Mouse (Mus musculus) hindbrain, embryonic 13.5 days (tissue): ENCODE data around the gene Gyg. TPM values are rescaled to one million over a fixed set of nuclear protein-coding genes. Genes with fewer than 3 reads are reported as not detected.

Source experiments
- ATAC-seq: fragments of 200-750 bp; cut with Nextera tagmentation; 2 replicates; pipeline ENCODE4 v1.8.0; 2017; ENCODE audit warnings: moderate TSS enrichment; ENCODE audit not compliant: low FRiP score
- H3K27ac ChIP-seq: fragments of 300-500 bp; sonication (generic); 2 replicates; pipeline ENCODE4 v1.5.1; 2015; ENCODE audit warnings: inconsistent platforms, mild to moderate bottlenecking, moderate library complexity
- H3K27me3 ChIP-seq: fragments of 300-500 bp; sonication (generic); 2 replicates; pipeline ENCODE4 v1.6.1; 2015; ENCODE audit warnings: mild to moderate bottlenecking, inconsistent platforms
- H3K36me3 ChIP-seq: fragments of 300-500 bp; sonication (generic); 2 replicates; pipeline ENCODE4 v1.6.1; 2015; ENCODE audit warnings: mild to moderate bottlenecking, inconsistent platforms
- H3K4me1 ChIP-seq: fragments of 300-500 bp; sonication (generic); replicated peaks from 2 replicates; pipeline ENCODE4 v1.6.1; 2015; ENCODE audit warnings: inconsistent platforms
- H3K4me2 ChIP-seq: fragments of 300-500 bp; sonication (generic); 2 replicates; pipeline ENCODE4 v1.6.1; 2015; ENCODE audit warnings: inconsistent platforms, mild to moderate bottlenecking, moderate library complexity
- H3K4me3 ChIP-seq: fragments of 300-500 bp; sonication (generic); 2 replicates; pipeline ENCODE4 v1.5.1; 2015; ENCODE audit warnings: mild to moderate bottlenecking, inconsistent platforms
- H3K9ac ChIP-seq: fragments of 300-500 bp; sonication (generic); 2 replicates; pipeline ENCODE4 v1.6.1; 2015; ENCODE audit warnings: mild to moderate bottlenecking, inconsistent platforms
- H3K9me3 ChIP-seq: fragments of 300-500 bp; sonication (generic); 2 replicates; pipeline ENCODE4 v1.6.1; 2016; ENCODE audit warnings: inconsistent platforms
- WGBS: fragments of 180-500 bp; shearing (Covaris S2); methylation state at CpG from one replicate; pipeline ENCODE4 v1.1.7; 2015; 5-methylcytosine and 5-hydroxymethylcytosine counted together
- polyA plus RNA-seq: library from polyadenylated mRNA; unstranded; fragments of >200 nt; fragmentation: Nextera tagmentation; extraction: Ambion mirVana; gene quantifications from 2 replicates; pipeline ENCODE4 v1.2.1, GENCODE M21; 2015

The Gyg gene
- polyA plus RNA-seq = 34.8 and 37.4 TPM in 2 replicates

DNA sequence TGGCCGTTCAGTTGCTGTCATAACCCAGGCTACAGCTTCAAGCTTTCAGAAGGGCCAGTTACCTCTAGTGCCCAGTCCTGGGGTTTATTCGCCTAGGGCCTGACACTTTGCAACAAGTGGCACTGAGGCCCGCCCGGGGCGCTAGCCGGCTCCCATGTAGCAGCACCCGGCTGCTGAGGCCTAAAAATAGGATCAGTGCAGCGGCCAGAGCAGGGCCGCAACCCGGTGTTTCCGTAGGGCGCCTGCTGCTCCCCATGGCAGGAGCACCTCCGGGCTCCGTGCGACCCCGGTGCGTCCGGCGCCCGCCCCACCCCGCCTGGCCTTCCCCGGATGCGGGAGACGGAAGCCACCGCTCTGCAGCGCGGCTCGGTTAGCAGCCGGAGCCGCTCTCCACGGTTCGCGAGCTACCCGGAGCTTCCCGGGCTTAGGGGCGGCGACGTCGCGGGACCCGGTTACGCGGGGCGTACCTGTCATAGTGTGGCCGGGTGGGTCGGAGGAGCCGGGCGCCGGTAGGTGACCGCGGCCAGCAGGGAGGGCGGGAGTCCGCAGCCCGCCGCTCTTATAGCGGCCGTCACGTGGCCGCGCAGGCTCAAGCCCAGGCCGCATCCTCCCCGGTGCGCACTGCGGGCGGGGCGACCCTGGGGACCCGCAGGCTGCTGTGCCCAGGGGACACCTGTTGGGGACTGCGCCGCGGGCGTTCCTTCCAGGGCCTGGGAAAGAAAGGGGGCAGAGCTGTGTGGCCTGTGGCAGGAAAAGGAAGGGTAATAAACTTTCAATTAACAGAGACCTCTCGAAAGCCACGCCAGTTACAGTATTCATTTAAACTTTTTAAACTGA, at the start of gene Gyg:
Gyg (minus strand) TSS at position 787 of the 837 bp plus-strand sequence.
- 0 out of 2 replicates have a peak within 1 kb of the TSS, but pooled peaks have one; percentile 18 for H3K27ac ChIP-seq
- WGBS = under 1% methylated on average over 73 of the region's 73 CpGs

DNA sequence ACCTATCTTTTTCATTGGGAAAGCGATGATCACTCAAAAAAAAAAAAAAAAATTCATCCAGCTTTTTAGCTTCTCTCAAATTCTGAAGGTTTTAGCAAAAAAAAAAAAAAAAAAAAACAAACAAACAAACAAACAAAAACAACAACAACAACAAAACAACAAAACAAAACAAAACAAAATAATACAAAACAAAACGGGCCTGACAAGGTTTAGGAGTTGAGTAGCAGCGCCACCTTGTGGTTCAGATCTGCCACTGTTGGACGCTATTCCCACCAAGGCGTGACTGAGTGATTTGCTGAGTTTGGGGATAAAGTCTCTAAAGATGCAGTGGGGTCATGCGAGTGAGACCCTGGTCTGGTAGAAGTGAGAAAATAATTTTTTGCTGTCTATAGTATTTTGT, 43.8 kb upstream of the Gyg start:
- H3K9me3 ChIP-seq = no peaks in the 10 kb centered on the region
- H3K4me2 ChIP-seq = no peak overlapping the region
- no peaks in the 10 kb centered on the region for H3K27me3 ChIP-seq
- no peak overlapping the region for H3K9ac ChIP-seq
- no peaks in the 10 kb centered on the region for H3K4me1 ChIP-seq
- H3K27ac ChIP-seq = no peak overlapping the region
- no peaks in the 10 kb centered on the region for H3K36me3 ChIP-seq
- no peak for ATAC-seq
- WGBS = 33% methylated on average over 6 of the region's 6 CpGs
- H3K4me3 ChIP-seq = no peak overlapping the region

More for the DNA sequence above, at the start of gene Gyg:
- H3K27me3 ChIP-seq = no peaks in the 10 kb centered on the region; the same call in 1 of the 2 replicates
- no peaks in the 10 kb centered on the region for H3K36me3 ChIP-seq
- no peaks in the 10 kb centered on the region for H3K9me3 ChIP-seq
- H3K4me1 ChIP-seq = peaks cover 15% of the 10 kb centered on the region
- H3K4me2 ChIP-seq = peak within 1 kb of the TSS; percentile 96
- peak within 1 kb of the TSS; percentile 73 for H3K4me3 ChIP-seq
- peak; percentile 95 for ATAC-seq
- peak within 1 kb of the TSS; percentile 86 for H3K9ac ChIP-seq

DNA sequence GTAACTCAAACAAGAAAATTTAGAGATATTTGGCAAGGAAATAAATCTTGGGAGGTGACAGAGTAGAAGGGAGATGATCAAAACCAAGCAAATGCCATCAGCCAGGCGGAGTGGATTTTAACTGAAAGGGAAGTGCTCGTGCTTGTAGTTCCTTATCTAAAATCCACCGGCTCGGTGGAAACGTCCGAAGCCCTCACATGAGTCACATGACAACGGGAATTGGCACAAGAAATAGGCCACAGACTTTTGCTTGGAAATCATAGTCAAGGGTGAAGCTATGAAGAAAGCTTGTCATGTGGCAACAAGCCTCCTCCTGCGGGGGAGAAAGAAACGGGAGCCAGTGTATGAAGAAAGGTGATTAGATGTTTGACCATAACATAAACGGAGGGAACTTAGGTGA, 42.8 kb upstream of the Gyg start:
- Histone ChIP-seq H3K9ac (no peak overlapping the region), H3K36me3 (no peaks in the 10 kb centered on the region), H3K4me1 (no peaks in the 10 kb centered on the region), H3K27ac (no peak overlapping the region), H3K4me3 (no peak overlapping the region), H3K27me3 (no peaks in the 10 kb centered on the region), H3K9me3 (no peaks in the 10 kb centered on the region), H3K4me2 (no peak overlapping the region)
- ATAC-seq = no peak
- WGBS = 91% methylated on average over 10 of the region's 10 CpGs

DNA sequence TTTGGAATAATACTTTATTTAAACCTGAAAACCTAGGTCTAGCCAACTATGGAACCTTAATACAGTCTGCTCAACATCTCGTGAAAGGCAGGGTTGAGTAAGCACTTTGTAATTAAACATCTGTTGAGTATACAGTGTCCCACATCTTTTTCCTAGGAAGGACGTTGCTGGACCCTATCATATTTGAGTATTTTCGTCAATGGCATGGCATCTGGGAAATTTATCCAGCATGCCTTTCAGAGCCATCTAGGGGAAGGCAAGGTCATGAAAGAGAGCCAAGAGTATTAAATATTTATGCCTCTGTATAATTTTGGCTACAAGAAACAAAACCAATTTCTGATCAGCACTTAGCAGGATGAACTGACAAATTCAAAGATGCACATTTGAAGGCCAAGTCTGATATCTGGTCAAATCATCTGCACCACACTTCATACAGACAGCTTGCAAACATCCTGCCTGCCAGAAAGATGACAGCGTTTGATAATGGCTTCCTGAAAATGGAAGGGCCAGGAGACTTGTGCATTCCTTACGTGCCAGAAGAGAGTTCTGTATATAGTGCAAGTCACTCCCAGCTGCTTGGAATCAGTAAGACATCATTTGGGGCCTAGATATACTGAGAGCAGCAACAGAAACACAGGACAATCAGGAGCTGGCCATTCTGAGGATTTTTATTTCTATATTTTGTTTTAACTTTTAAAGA, 34.0 kb upstream of the Gyg start:
- Histone ChIP-seq H3K36me3 (no peaks in the 10 kb centered on the region), H3K27me3 (no peaks in the 10 kb centered on the region), H3K4me2 (no peak overlapping the region), H3K9me3 (no peaks in the 10 kb centered on the region), H3K4me3 (no peak overlapping the region), H3K4me1 (no peaks in the 10 kb centered on the region), H3K9ac (no peak overlapping the region), H3K27ac (no peak overlapping the region)
- ATAC-seq = no peak
- 80% methylated on average over 5 of the region's 5 CpGs for WGBS

DNA sequence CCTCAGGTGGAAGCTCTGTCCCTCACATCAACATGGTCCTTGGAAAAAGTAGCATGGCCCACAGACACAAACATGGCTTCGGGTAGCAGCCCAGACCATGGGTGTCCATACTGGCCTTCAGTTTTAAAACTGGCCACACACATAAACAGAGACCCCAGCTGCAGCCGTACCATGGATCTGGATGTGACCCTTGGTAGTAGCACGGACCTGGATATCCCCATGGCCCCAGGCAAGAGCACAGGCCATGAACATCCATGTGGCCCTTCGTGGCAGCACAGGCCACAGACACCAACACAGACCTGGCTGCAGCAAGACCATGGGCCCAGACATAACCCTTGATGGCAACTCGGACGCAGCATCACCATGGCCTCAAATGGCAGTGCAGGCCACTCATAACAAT, 17.3 kb upstream of the Gyg start:
- Histone ChIP-seq H3K4me1 (no peaks in the 10 kb centered on the region), H3K27ac (no peak overlapping the region), H3K4me3 (no peak overlapping the region), H3K9me3 (no peaks in the 10 kb centered on the region), H3K9ac (no peak overlapping the region), H3K4me2 (no peak overlapping the region), H3K27me3 (no peaks in the 10 kb centered on the region), H3K36me3 (no peaks in the 10 kb centered on the region)
- ATAC-seq = no peak
- WGBS = 94% methylated on average over 6 of the region's 6 CpGs

DNA sequence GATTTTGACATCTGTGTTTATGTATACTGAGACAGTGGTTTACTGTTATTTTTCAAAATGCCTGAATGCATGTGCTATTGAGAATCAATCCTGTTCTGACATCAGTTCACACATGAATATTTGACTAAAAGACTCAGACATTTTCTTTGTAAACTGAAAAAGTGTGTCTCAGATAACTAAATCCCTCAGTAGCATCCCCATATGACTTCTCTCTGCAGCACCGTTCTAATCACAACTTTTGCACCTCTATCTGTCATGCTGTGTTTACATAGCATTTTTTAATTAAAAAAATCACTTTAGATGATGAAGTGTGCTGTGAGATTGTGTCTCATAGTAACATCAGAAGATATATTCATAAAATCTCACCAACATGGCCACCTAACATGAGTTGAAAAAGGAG, 12.4 kb upstream of the Gyg start:
- WGBS = 81% methylated on average over 1 of the region's 1 CpGs
- H3K27me3 ChIP-seq = no peaks in the 10 kb centered on the region
- H3K36me3 ChIP-seq = no peaks in the 10 kb centered on the region
- no peak overlapping the region for H3K4me3 ChIP-seq
- no peak overlapping the region for H3K9ac ChIP-seq
- no peak overlapping the region for H3K4me2 ChIP-seq
- no peaks in the 10 kb centered on the region for H3K4me1 ChIP-seq
- H3K27ac ChIP-seq = no peak overlapping the region
- no peaks in the 10 kb centered on the region for H3K9me3 ChIP-seq
- no peak for ATAC-seq

DNA sequence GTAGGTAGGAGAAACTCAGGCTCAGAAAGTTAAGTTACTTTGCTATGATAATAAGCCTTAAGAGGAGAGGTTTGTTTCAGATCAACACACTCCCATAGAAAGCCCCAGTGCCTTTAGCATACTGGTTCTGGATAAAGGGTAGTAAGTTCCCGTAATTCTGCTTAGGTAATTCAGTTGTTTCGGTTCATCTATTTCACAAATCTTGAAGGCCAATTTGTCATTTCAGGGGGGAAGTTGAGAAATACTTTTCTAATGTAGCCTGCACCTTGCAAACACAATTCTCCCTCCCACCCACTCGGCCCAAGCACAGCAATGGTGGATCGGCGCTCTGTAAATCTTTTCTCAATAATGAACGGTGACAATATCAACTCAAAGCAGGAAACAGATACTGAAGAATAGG, 359 bp upstream of the Gyg start:
- Histone ChIP-seq H3K9ac (no peak overlapping the region), H3K27ac (no peak overlapping the region), H3K27me3 (no peaks in the 10 kb centered on the region; the same call in 1 of the 2 replicates), H3K9me3 (0 out of 2 replicates have a peak, but pooled peaks cover 3% of the 10 kb centered on the region), H3K4me1 (peaks cover 15% of the 10 kb centered on the region), H3K36me3 (no peaks in the 10 kb centered on the region), H3K4me2 (peak overlapping the region; percentile 96), H3K4me3 (peak overlapping the region; percentile 73)
- 87% methylated on average over 6 of the region's 6 CpGs for WGBS
- ATAC-seq = no peak

DNA sequence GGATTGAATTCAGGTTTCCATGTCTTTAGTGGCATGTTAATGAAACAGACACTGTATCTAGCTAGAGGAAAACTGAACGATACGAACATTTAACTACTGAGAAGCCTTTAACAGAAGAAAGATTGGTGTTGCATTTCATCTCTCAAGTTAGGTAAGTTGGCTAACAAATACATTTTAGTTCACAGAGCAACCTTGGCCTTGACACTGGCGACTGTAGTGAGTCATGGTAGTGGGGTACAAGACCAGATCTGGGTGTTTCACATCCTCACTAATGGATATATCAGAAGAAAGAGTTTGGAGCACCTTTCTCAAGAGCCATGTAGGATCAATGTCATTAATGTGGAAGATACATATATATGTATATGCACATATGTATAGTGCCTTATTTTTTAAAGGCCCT, 3.5 kb downstream of the Gyg start:
- no peak for ATAC-seq
- WGBS = 91% methylated on average over 3 of the region's 3 CpGs
- Histone ChIP-seq H3K4me2 (no peak overlapping the region), H3K4me1 (peaks cover 15% of the 10 kb centered on the region), H3K9ac (no peak overlapping the region), H3K9me3 (no peaks in the 10 kb centered on the region), H3K27ac (no peak overlapping the region), H3K27me3 (no peaks in the 10 kb centered on the region; the same call in 1 of the 2 replicates), H3K36me3 (no peaks in the 10 kb centered on the region), H3K4me3 (no peak overlapping the region)

DNA sequence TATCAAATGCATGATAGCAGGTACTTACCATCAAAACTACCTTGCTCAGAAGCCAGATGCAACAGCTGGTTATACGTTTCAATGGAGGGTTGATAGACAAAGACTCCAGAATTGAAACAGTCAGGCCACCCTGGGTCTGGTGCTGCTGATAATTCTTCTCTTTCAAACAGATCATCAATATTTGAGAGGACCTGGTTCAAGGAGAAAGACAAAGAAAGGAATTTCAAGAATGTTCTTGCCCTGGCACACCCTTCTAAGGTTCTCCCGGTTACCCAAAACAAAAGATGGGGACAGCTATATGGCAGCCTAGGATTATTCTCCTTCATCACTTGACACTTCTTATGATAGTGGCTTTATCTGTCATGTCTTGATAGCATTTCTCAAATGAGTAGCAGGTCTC, 4.6 kb downstream of the Gyg start:
- 70% methylated on average over 2 of the region's 2 CpGs for WGBS
- no peak overlapping the region for H3K4me2 ChIP-seq
- H3K9ac ChIP-seq = no peak overlapping the region
- no peak overlapping the region for H3K4me3 ChIP-seq
- peaks cover 15% of the 10 kb centered on the region for H3K4me1 ChIP-seq
- H3K27ac ChIP-seq = no peak overlapping the region
- ATAC-seq = no peak
- no peaks in the 10 kb centered on the region for H3K9me3 ChIP-seq
- H3K27me3 ChIP-seq = no peaks in the 10 kb centered on the region; the same call in 1 of the 2 replicates
- no peaks in the 10 kb centered on the region for H3K36me3 ChIP-seq

DNA sequence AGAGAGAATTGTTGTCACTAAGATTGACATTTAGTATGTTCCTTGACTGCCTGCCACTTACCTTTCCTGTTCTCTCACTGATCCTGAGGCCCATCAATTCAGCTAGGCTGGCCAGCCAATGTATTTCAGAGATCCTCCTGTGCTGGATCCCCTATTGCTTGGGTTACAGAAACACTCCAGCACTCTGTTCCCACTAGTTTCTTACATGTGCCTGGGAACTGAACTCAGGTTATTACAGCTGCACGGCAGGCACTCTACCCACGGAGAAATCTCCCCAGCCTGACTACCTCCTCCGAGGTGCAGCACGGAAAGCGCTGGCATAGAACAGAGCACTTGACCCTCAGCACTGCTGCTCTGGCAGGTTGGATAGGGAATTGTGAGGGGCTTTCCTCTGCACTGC, 7.5 kb downstream of the Gyg start:
- 86% methylated on average over 5 of the region's 5 CpGs for WGBS
- H3K4me1 ChIP-seq = no peaks in the 10 kb centered on the region
- H3K36me3 ChIP-seq = no peaks in the 10 kb centered on the region
- no peak overlapping the region for H3K4me3 ChIP-seq
- H3K9ac ChIP-seq = no peak overlapping the region
- H3K9me3 ChIP-seq = no peaks in the 10 kb centered on the region
- H3K27me3 ChIP-seq = no peaks in the 10 kb centered on the region
- no peak overlapping the region for H3K4me2 ChIP-seq
- no peak for ATAC-seq
- H3K27ac ChIP-seq = no peak overlapping the region

DNA sequence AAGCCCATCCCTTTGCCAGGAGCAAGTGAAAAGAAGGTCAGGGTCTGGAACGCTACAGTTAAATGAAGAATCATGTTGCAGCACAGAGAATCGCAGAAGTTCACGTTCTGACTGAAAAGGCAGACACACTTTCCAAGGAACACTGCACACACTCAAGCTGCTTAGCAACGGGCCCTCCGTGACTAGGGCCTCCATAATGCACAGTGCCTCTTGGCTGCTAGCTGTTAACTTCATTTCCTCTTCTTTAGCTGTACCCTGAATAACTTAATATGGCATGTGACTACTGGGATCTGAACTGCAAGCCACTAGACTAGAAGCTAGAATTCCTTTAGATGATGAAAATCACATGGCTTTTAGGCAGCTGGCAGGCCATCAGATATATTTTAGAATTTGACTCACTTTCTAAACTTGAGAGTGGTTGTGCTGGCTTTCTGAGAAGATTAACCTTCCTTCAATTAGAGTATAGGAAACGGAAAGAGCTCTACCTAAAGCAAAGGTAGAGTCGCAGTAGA, 8.2 kb downstream of the Gyg start:
- no peak overlapping the region for H3K4me3 ChIP-seq
- ATAC-seq = peak; percentile 63; the same call in 1 of the 2 replicates
- H3K27ac ChIP-seq = no peak overlapping the region
- 71% methylated on average over 7 of the region's 7 CpGs for WGBS
- H3K9me3 ChIP-seq = no peaks in the 10 kb centered on the region
- H3K4me2 ChIP-seq = no peak overlapping the region
- H3K4me1 ChIP-seq = no peaks in the 10 kb centered on the region
- no peak overlapping the region for H3K9ac ChIP-seq
- no peaks in the 10 kb centered on the region for H3K27me3 ChIP-seq
- H3K36me3 ChIP-seq = no peaks in the 10 kb centered on the region

DNA sequence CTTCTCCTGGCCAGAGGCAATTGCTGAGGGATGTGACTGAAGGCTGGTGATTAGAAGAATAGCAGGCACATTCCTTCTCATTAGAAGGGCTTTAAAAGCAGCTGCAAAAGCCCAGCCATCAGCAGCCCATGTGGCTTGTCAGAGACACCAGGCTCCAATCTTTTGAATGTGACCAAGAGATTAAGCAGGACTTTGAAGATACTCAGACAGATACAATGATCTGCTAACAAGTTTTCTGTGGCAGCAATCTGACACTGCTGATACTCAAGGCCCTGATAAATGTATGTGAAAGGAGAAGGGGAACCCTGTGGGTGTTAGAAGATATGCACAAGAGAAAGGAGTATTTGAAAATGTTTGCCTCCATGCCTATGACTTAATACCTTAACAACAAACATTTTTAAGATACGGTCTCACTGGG, 9.4 kb downstream of the Gyg start:
- no peak overlapping the region for H3K4me2 ChIP-seq
- no peak for ATAC-seq
- no peaks in the 10 kb centered on the region for H3K9me3 ChIP-seq
- no peak overlapping the region for H3K9ac ChIP-seq
- 91% methylated on average over 1 of the region's 1 CpGs for WGBS
- no peak overlapping the region for H3K4me3 ChIP-seq
- H3K4me1 ChIP-seq = no peaks in the 10 kb centered on the region
- no peaks in the 10 kb centered on the region for H3K36me3 ChIP-seq
- no peaks in the 10 kb centered on the region for H3K27me3 ChIP-seq
- no peak overlapping the region for H3K27ac ChIP-seq
